Mouse (Mus musculus) urinary bladder, adult 2 months (tissue): ENCODE data around the gene Slc25a41. TPM values are rescaled to one million over a fixed set of nuclear protein-coding genes. Genes with fewer than 3 reads are reported as not detected.
"Not testable (repeated sequence)": the region's sequence is repeated elsewhere in the genome, so short reads cannot be mapped to it uniquely, and the experiment has no call there.

ENCODE experiments used
- DNase-seq: peaks from one replicate; pipeline ENCODE4 v3.0.0; 2022; ENCODE audit warnings: low spot score
- polyA plus RNA-seq: library from polyadenylated mRNA; depleted of rRNA; stranded (reverse); fragments of >200 nt; gene quantifications from 2 replicates; pipeline ENCODE4 v1.2.3, GENCODE M21; 2012; rRNA removed

Slc25a41 gene
- polyA plus RNA-seq, result not detected in 2 replicates

- no peak for DNase-seq
Measured at GRCm38 (mm10) chr17:57041554-57041953, at the start of gene Slc25a41. TSS of gene Slc25a41 (minus strand) at chr17:57041654.

DNA sequence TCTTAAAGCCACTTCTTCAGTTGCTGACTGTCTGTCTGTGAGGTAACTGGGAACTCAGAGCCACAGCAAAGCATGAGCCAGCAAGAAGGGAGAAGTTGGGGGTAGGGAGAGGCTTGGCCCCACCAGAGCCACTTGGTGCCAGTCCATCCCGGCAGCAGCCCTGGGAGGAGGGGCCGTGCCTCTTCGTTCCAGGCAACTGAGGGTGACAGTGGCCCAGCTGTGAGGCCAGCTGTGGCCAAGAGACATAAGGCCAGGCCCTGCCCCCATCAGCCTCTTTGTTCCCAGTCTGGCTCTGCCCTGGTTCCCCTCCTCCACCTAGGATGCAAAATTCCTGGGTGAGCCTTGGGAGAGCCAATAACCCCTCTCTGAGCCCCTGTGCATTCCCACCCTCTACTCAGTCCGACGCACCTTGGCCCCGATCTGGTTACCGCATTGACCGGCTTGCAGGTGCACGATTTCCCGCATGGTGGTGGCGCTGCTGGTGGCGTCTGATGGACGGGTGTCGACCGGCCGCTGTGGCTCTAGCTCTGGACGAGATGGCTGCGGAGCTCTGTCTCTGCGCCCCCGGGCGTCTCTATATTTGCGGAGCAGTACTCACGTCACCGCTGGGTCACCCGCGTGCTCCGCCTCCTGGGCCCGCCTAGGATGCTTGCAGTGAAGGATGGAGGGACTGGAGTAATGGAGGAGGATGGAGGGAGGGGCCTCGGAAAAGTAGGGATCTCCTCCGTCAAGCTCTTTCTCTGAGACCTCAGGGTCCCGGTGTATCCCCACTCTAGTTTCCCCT, 45.8 kb upstream of the Slc25a41 start, which contains the start of gene Tubb4a:
Tubb4a (minus strand) TSS at position 734 of the 784 bp plus-strand sequence.
- no peak for DNase-seq

DNA sequence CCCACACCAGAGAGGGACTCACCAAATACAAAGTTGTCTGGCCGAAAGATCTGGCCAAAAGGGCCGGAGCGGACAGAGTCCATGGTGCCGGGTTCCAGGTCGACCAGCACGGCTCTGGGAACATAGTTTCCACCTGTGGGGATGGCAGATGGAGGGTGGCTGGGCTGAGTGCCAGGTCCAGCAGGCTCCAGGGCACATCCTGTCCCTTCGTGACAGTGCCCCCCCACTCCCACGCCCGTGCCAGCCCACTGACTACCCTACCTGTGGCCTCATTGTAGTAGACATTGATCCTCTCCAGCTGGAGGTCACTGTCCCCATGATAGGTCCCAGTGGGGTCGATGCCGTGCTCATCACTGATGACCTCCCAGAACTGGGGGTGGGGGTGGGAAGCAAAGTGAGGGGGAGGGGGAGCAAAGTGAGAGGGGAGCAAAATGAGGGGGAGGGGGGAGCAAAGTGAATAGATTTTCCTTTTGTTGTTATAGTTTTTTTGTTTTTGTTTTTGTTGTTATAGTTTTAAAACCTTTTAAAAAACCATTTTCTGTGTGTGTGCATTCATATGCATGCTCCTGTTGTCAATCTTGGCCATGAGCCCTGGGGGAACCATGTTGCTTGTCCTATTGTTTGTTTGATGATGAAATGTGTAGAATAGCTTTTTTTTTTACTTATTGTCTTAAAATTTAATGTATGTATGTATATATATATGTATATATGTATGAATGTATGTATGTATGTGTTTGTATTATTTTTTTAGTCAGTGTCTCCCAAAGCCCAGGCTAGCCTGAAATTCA, 44.7 kb upstream of the Slc25a41 start:
- DNase-seq, result no peak

GRCm38 (mm10) chr17:57082481-57082880, 41.0 kb upstream of the Slc25a41 start:
- DNase-seq, result no peak

- DNase-seq, result no peak
Measured at GRCm38 (mm10) chr17:57081234-57081842, 39.9 kb upstream of the Slc25a41 start.

- DNase-seq, result no peak
Measured at GRCm38 (mm10) chr17:57079919-57080318, 38.5 kb upstream of the Slc25a41 start.

DNA sequence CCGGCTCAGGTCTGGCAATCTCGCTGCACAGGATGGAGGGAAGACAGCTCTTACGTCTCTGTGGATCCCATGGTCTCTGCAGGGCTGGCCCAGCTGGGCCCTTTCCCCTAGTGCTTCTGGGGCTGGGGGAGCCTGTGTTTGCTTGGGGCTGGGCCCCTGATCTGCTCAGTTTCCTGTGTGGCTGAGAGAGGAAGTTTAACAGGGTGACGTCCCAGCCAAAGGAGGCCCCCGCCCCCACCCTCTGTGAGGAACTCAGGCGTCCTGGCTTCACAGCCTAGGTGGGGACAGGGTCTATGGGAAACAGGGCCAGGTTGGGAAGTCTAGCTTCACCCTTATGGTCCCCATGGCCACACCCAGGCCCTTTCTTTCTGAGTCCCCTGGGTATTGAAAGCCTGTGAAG, 36.9 kb upstream of the Slc25a41 start, which contains the start of gene Dennd1c:
Dennd1c (minus strand) TSS at position 179 of the 400 bp plus-strand sequence.
- DNase-seq, result no peak

DNA sequence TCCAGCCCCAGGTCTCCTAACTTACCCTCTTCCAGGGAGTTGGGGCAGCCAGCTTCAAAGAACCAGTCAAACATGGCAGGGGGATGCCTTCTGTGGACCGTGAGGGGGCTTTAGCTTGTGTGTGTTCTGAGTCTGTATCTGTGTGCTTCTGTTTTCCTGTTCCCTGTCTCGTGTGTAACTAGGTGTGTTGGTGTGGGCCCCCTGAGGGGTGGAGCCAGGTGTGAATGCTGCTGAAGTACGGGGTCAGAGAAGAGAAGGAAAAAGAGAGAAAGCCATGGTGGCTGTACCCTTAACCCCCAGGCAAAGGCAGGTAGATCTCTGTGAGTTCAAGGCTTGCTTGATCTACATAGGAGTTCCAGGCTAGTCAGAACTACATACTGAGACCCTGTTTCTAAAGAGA, 35.5 kb upstream of the Slc25a41 start:
- DNase-seq, result no peak

DNA sequence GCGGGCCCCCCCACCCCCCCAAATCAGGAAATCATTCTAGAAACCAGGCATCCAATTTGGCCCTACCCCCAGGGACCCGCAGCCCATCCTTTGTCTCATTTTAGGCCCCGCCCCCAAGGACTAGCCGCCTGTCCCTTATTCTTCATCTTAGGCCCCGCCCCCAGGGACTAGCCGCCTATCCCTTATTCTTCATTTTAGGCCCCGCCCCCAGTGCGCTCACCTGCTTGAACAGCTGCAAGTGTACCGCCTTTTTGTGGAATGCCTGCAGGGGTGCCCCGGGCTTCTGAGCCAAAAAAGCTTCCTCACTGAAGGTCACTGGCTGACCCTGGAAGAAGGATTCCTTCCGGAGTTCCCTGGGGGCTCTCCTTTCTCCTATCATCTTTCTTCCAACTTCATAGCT, 29.2 kb upstream of the Slc25a41 start:
- DNase-seq, result no peak

DNA sequence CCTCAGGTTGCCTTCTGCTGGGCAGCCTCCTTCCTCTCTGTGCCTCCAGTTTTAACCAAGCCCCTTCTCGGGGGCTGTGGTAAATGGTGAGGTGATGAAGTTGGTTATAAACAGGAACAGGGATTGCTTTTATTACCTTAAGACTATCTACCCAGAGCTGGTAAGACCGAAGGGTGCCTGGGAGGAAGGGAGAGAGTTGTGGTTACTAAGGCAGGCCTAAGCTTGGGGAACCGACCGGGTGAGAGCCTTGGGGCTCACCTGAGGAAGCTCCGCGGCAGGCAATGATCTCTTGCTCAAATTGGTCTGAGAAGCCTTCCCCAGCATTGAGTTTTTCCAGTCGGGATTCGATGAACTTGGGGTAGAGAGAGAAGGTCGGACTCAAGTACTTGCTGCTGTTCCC, 28.8 kb upstream of the Slc25a41 start:
- DNase-seq, result no peak

GRCm38 (mm10) chr17:57066908-57067307, 25.5 kb upstream of the Slc25a41 start:
- no peak for DNase-seq

- DNase-seq, result no peak
Measured at GRCm38 (mm10) chr17:57063031-57063430, 21.6 kb upstream of the Slc25a41 start.

- no peak for DNase-seq
Measured at GRCm38 (mm10) chr17:57062548-57062947, 21.1 kb upstream of the Slc25a41 start.

DNA sequence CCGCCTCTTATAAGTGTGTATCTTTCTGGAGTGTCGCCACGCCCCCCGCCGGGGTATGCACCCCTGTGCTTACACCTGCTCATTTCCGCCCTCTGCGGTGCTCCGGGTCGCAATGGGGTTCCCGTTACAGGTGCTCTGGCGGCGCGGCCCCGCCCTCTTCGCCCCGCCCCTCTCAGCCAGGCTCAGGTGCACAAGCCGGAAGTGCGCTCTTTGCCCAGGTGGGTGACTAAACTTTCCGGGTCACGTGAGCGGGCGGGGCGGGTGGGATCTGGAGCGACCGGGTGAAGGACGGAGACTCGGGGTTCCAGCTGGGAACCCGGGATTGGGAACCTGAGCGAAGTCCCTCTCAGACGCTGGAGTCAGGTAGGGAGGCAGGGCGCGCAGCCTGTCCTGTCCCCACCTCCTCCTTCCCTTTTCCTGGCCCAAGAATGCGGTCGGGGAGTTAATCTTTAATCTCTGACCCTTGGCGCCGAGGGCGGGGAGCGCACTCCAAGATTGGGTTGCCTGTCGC, 20.6 kb upstream of the Slc25a41 start:
- DNase-seq, result peak; percentile 48

DNA sequence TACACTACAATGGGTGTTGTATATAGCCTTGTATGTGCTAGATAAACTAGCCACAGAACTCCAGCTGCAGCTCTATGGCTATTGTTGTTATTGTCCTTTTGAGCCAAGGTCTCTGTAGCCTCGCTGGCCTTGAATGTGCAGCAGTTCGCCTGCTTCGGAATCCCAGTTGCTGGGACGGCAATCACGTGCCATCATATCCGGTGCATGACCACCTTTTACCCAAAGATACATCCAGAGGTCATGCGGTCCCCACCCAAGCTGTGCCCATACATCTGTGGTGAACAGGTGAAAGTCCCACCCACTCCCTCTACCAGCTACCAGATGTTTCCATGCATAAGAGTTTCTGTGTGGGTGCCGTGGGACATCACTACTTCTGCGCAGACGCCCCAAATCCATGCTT, 19.6 kb upstream of the Slc25a41 start:
- DNase-seq, result no peak

- DNase-seq, result peak; percentile 89
Measured at GRCm38 (mm10) chr17:57060231-57060801, 18.9 kb upstream of the Slc25a41 start.

DNA sequence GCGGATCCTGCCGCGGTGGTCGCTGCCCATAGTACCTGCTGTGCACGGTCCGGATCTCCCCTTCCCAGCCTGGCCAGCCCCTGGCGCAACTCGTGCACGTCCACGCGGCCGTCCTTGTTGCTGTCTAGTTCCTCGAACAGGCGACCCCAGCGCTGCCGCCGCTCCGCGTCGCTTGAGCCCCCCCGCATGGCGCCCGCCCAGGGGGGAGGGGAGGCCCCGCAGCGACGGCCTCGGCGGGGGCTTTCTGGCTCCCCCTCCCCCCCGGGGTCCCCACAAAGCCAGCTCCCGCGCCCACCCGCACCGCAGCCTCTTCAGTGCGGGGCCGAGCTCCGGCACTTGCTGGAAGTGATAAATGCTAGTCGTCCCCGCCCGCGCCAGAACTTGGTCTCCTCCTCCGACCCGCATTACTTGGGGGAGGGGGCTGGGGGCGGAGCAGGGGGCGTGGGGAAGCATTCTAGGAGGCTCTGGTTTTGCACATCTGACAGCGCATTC, 18.1 kb upstream of the Slc25a41 start, which contains the start of gene Slc25a23:
Slc25a23 (minus strand) TSS at position 378 of the 492 bp plus-strand sequence.
- DNase-seq, result peak; percentile 48

DNA sequence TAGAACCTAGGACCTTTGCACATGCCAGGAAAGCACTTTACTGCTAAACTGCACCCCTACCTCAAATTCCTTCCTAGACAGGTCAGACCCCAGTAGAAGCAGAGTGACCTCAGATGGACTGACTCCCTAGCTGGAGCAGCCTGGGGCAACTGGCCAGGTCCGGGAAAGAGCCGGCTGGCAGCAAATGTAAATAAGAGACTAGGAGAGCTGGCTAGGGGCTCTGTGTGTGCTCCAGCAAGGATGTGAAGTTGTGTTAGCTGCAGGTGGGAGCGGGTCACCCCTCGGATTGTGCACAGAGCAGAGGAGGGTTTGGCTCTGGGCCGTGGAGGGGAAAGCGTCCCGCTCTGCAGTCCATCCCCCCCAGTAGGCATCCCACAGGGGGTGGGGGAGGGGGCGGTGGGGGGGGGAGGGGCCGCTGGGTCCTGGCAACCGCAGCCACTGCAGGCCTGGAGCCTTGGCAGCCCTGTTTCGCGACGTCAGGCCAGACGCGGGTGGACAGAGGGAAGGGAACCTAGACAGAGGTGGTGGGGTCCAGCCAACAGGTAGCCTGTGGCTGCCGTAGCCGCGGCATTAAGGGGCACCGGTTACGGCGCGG, 17.5 kb upstream of the Slc25a41 start, which contains the start of gene Crb3:
Crb3 (plus strand) TSS at position 215 of the 595 bp plus-strand sequence.
- DNase-seq, result no peak

DNA sequence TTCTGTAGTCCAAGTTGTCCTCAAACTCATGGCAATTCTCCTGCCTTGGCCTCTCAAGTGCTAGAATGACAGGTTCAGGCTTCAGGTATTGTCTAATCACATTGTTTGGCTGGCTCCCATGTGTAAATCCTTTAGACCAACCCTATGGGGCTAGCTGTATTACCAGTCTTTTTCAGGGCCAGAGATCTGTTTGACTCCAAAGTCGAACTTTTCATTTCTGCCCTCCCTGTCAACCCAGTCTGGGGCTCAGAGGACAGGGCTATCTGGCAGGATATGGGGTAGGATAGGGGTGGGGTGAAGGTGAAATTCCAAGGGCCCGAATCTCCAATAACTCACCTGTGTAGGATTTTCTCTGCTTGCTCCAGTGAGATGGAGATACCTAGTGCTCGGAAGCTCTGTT, 14.8 kb upstream of the Slc25a41 start:
- no peak for DNase-seq

DNA sequence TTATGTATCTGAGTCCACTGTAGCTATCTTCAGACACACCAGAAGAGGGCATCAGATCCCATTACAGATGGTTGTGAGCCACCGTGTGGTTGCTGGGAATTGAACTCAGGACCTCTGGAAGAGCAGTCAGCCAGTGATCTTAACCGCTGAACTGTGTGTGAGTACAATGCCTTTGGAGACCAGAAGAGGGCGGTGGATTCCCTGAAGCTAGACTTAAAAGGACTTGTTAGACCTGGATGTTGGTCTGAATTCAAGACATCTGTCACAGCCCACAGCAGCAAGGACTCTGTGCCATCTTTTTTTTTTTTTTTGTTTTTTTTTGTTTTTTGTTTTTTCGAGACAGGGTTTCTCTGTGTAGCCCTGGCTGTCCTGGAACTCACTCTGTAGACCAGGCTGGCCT, 10.2 kb upstream of the Slc25a41 start:
- DNase-seq, result not testable (repeated sequence)

DNA sequence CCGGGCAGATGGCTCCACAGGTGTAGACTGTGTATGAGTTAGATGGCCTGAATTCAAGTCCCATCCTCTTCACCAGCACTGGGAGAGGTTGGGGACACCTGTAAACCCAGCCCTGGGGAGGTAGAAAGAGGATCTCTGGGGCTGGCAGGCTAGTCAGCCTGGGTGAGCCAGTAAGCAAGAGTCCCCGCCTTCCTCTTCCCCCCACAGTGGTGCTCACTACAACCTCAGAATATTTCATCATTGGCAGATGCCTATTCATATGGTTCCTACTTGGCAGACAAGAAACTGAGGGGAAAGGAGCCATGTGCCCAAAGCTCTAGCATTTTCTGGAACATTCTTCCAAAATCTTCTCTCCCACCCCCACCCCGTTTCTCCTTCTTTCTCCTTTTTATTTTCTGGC, 7.4 kb upstream of the Slc25a41 start:
- no peak for DNase-seq
